Mouse (Mus musculus) liver, embryonic 15.5 days (tissue): Measurements from ENCODE around the gene Armcx3. TPM values are rescaled to one million over a fixed set of nuclear protein-coding genes. Genes with fewer than 3 reads are reported as not detected.

Experiments used
- microRNA-seq: library from miRNA; unstranded; fragments of <30 nt; microRNA quantifications from one replicate; pipeline ENCODE4, GENCODE M21; 2016
- polyA plus RNA-seq: library from polyadenylated mRNA; unstranded; fragments of >200 nt; fragmentation: Nextera tagmentation; extraction: Ambion mirVana; gene quantifications from 2 replicates; pipeline ENCODE4 v1.2.1, GENCODE M21; 2015

Gene Armcx3
- polyA plus RNA-seq, 1 experiment from 2014 or later: 18.1 TPM

Small RNA genes within 50 kb of the gene (microRNA-seq; reads per million reads assigned to microRNA genes)
- gene Mir7093: not detected

Other genes starting within 250 kb of the Armcx3 start
- 71.0 and 76.1 TPM in 2 replicates for gene Timm8a1, start 214.7 kb upstream of the Armcx3 start, polyA plus RNA-seq
- gene Btk, start 173.0 kb upstream of the Armcx3 start, polyA plus RNA-seq: 12.9 and 15.1 TPM in 2 replicates
- gene Rpl36a, start 170.9 kb upstream of the Armcx3 start, polyA plus RNA-seq: 193 and 254 TPM in 2 replicates
- 3.3 and 5.0 TPM in 2 replicates for gene Gla, start 155.5 kb upstream of the Armcx3 start, polyA plus RNA-seq
- 76.6 and 78.9 TPM in 2 replicates for gene Hnrnph2, start 155.4 kb upstream of the Armcx3 start, polyA plus RNA-seq
- 0.32 and 0.33 TPM in 2 replicates for gene Armcx4, start 70.1 kb upstream of the Armcx3 start, polyA plus RNA-seq
- 4.9 and 5.7 TPM in 2 replicates for gene Armcx1, start 38.6 kb upstream of the Armcx3 start, polyA plus RNA-seq
- gene Armcx6, start 5.2 kb upstream of the Armcx3 start, polyA plus RNA-seq: 4.1 and 4.4 TPM in 2 replicates
- gene Armcx2, start 52.6 kb downstream of the Armcx3 start, polyA plus RNA-seq: 9.2 and 9.8 TPM in 2 replicates
- 0.13 and 0.14 TPM in 2 replicates for gene Nxf2, start 208.2 kb downstream of the Armcx3 start, polyA plus RNA-seq